ENCODE assay signal across 12 mouse cellular contexts in the genomic region with DNA sequence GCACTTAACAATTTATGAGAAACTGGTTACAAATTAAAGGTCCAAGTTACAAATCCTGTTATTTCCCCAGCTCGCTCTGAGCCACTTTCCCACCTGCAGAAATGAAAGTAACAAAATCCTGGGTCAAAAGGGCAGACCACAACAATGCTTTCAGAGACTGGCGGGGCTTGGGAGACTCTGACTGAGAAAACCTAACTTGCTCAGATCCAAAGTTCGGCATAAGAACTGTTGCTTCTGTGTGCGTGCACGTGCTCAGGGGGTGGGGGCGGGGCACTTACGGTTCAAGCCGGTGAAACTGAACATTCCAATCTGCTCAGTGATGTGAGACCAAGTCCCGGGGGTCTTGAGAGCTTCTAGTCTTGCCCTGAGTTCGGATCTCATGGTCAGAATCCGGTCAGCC.
"Had no signal": no experiment of that assay in that cellular context is flagged by ENCODE, and none has a peak within 500 bp of the region (broad histone marks: within the 10 kb centered on the region; RNA-seq: fewer than 3 reads in every experiment).

No protein-coding gene starts in this region.

- H3K4me1 ChIP-seq: limb, embryonic 13.5 days; midbrain, embryonic 13.5 days had no signal

- H3K9ac ChIP-seq: limb, embryonic 13.5 days; liver, embryonic 14.5 days; midbrain, embryonic 13.5 days had no signal

- H3K27me3 ChIP-seq: limb, embryonic 13.5 days; midbrain, embryonic 13.5 days had no signal

- H3K27ac ChIP-seq: limb, embryonic 13.5 days; liver, embryonic 14.5 days; midbrain, embryonic 13.5 days; stomach, postnatal 0 days had no signal

- H3K4me2 ChIP-seq: limb, embryonic 13.5 days; midbrain, embryonic 13.5 days had no signal

- H3K4me3 ChIP-seq: limb, embryonic 13.5 days; midbrain, embryonic 13.5 days had no signal

- H3K9me3 ChIP-seq: limb, embryonic 13.5 days; midbrain, embryonic 13.5 days had no signal

- DNase-seq: kidney, adult 18-20 months; kidney, postnatal 10 days; left cerebral cortex, postnatal 4 days; lung, adult 2 months; lung, postnatal 36 days; right cerebral cortex, postnatal 14 days; thymus, postnatal 36 days had no signal

- ATAC-seq: lung, postnatal 0 days; midbrain, embryonic 13.5 days had no signal
